14 mouse cellular contexts compared by ENCODE assay signal in the genomic region with DNA sequence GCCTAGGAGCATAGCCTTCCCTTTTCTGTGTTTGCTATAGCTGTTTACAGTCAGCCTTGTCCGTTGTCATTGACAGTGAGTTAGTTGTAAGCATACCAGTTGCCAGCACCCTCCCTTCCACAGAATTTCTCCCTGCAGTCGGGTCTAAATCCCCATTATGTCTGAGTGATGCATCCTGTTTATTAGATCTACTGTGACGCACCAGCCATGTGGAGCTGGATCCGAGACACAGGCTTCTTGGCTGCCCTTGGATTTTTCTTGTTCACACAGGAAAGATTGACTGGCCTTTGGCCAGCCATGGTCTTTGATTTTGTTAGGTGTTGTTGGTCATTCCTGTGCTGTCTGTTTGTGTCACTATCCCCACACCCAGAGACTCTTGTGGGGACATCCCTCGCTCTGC.
DNase-seq lines count a peak whose midpoint lies in the region; ATAC-seq and TF ChIP-seq lines count a peak whose summit lies in the region.
"Had no signal": no experiment of that assay in that cellular context is flagged by ENCODE, and none has a peak within 500 bp of the region (broad histone marks: within the 10 kb centered on the region; RNA-seq: fewer than 3 reads in every experiment).

No protein-coding gene starts in this region.

- no peak overlapping the region for H3K9ac ChIP-seq in kidney, embryonic 15.5 days
- H3K9ac ChIP-seq: embryonic facial prominence, embryonic 15.5 days; intestine, embryonic 15.5 days; limb, embryonic 15.5 days had no signal

- intact Hi-C loops in left cerebral cortex, postnatal 14 days (cut with DNase I): no loop called here
- intact Hi-C loops in heart, postnatal 36 days (cut with DNase I): no loop called here

- 66% methylated on average over 5 of the region's 5 CpGs for WGBS in kidney, adult 2 months
- 71% methylated on average over 5 of the region's 5 CpGs for WGBS in kidney, embryonic 15.5 days

- TF ChIP-seq CTCF in kidney, adult 2 months (conservative IDR thresholded peaks at IDR 0.05; ENCODE audit: insufficient read depth, insufficient read length, low read depth, low read length): no peak

- H3K9me3 ChIP-seq in kidney, embryonic 15.5 days (replicated peaks): no peaks in the 10 kb centered on the region
- H3K9me3 ChIP-seq: embryonic facial prominence, embryonic 15.5 days; intestine, embryonic 15.5 days; limb, embryonic 15.5 days had no signal

- H3K4me2 ChIP-seq in kidney, embryonic 15.5 days: no peak overlapping the region
- H3K4me2 ChIP-seq: embryonic facial prominence, embryonic 15.5 days; intestine, embryonic 15.5 days; limb, embryonic 15.5 days had no signal

- peak; percentile 33 to 34 for DNase-seq in cerebellum, postnatal 10 days
- no peak for DNase-seq in cerebellum, adult 11 months
- DNase-seq in kidney, adult 2 months: peak; percentile 19
- peak; percentile 23 to 27 for DNase-seq in adrenal gland, postnatal 36 days
- DNase-seq in lung, postnatal 14 days: peak; percentile 40
- DNase-seq in left cerebral cortex, postnatal 14 days (ENCODE audit: low spot score in 2 of 2): no peak
- DNase-seq in heart, postnatal 36 days: no peak
- DNase-seq: cerebellum, postnatal 36 days; retina, postnatal 1 day had no signal

- H3K4me1 ChIP-seq in kidney, adult 2 months (ENCODE audit: control insufficient read depth, insufficient read depth, low read length): no peaks in the 10 kb centered on the region
- no peaks in the 10 kb centered on the region for H3K4me1 ChIP-seq in kidney, embryonic 15.5 days
- H3K4me1 ChIP-seq: embryonic facial prominence, embryonic 15.5 days; intestine, embryonic 15.5 days; limb, embryonic 15.5 days had no signal

- H3K27ac ChIP-seq in kidney, adult 2 months (ENCODE audit: insufficient read depth, low read depth, low read length): no peak overlapping the region
- H3K27ac ChIP-seq in kidney, embryonic 15.5 days: no peak overlapping the region
- H3K27ac ChIP-seq: embryonic facial prominence, embryonic 15.5 days; intestine, embryonic 15.5 days; left cerebral cortex, adult 2 months; limb, embryonic 15.5 days had no signal

- no peaks in the 10 kb centered on the region for H3K27me3 ChIP-seq in kidney, adult 2 months (replicated peaks; ENCODE audit: control insufficient read depth, insufficient read depth, low read length)
- no peaks in the 10 kb centered on the region for H3K27me3 ChIP-seq in kidney, embryonic 15.5 days
- H3K27me3 ChIP-seq: embryonic facial prominence, embryonic 15.5 days; intestine, embryonic 15.5 days; limb, embryonic 15.5 days had no signal

- no peak for ATAC-seq in kidney, embryonic 15.5 days (replicated peaks; ENCODE audit: low FRiP score)
- ATAC-seq: intestine, embryonic 15.5 days had no signal

- no peak overlapping the region for H3K4me3 ChIP-seq in kidney, adult 2 months (ENCODE audit: insufficient read depth, low read depth, low read length)
- no peak overlapping the region for H3K4me3 ChIP-seq in kidney, embryonic 15.5 days (replicated peaks)
- H3K4me3 ChIP-seq: embryonic facial prominence, embryonic 15.5 days; intestine, embryonic 15.5 days; left cerebral cortex, adult 2 months; limb, embryonic 15.5 days had no signal

- 0 out of 2 replicates have a peak, but pooled peaks cover 2% of the 10 kb centered on the region for H3K36me3 ChIP-seq in kidney, adult 2 months (ENCODE audit: control insufficient read depth, insufficient read depth, low read length)
- peaks cover 41% of the 10 kb centered on the region for H3K36me3 ChIP-seq in kidney, embryonic 15.5 days

- no peak for TF ChIP-seq POLR2A in kidney, adult 2 months (IDR thresholded peaks at IDR 0.05; ENCODE audit: low read depth, low read length)

Comparison
In these comparisons a context has a peak if more than half of its experiments do, and no peak if none do; other contexts are left out.
1. DNase-seq: peak in cerebellum, postnatal 10 days (2 of 2), kidney, adult 2 months (single experiment), adrenal gland, postnatal 36 days (2 of 2) and lung, postnatal 14 days (single experiment); none in cerebellum, adult 11 months (single experiment), left cerebral cortex, postnatal 14 days (0 of 2) and heart, postnatal 36 days (0 of 2).